ENCODE assay signal across 19 mouse cellular contexts in genomic region chr4:131798968-131799367, GRCm38 (mm10). TPM values are rescaled to one million over a fixed set of nuclear protein-coding genes. Genes with fewer than 3 reads are reported as not detected.
A peak's percentile ranks its signal among the peaks of the same experiment; 100 is the strongest.
DNase-seq lines count a peak whose midpoint lies in the region; ATAC-seq lines count a peak whose summit lies in the region.
"Had no signal": no experiment of that assay in that cellular context is flagged by ENCODE, and none has a peak within 500 bp of the region (broad histone marks: within the 10 kb centered on the region; RNA-seq: fewer than 3 reads in every experiment).

No protein-coding gene starts in this region.

- 0 out of 2 replicates have a peak, but pooled peaks have one; percentile 7 for ATAC-seq in kidney, embryonic 15.5 days (replicated peaks; ENCODE audit: low FRiP score)
- ATAC-seq: intestine, postnatal 0 days had no signal

- H3K27ac ChIP-seq in kidney, embryonic 15.5 days, result no peak overlapping the region
- H3K27ac ChIP-seq in limb, embryonic 10.5 days, result peak overlapping the region; percentile 54; the same call in 1 of the 2 replicates
- H3K27ac ChIP-seq: heart, embryonic 10.5 days; hindbrain, embryonic 15.5 days; limb, embryonic 15.5 days had no signal

- H3K36me3 ChIP-seq in kidney, embryonic 15.5 days, result peaks cover 14% of the 10 kb centered on the region; the same call in 1 of the 2 replicates
- peaks cover 7% of the 10 kb centered on the region for H3K36me3 ChIP-seq in limb, embryonic 10.5 days
- H3K36me3 ChIP-seq: heart, embryonic 10.5 days; hindbrain, embryonic 15.5 days; limb, embryonic 15.5 days had no signal

- H3K9me3 ChIP-seq in kidney, embryonic 15.5 days (replicated peaks), result no peaks in the 10 kb centered on the region
- no peaks in the 10 kb centered on the region for H3K9me3 ChIP-seq in limb, embryonic 10.5 days (replicated peaks)
- H3K9me3 ChIP-seq: G1E; heart, embryonic 10.5 days; hindbrain, embryonic 15.5 days; limb, embryonic 15.5 days had no signal

- no peak overlapping the region for H3K9ac ChIP-seq in kidney, embryonic 15.5 days
- H3K9ac ChIP-seq: hindbrain, embryonic 15.5 days; limb, embryonic 15.5 days had no signal

- WGBS in kidney, embryonic 15.5 days, result 50% methylated on average over 4 of the region's 4 CpGs
- WGBS in limb, embryonic 10.5 days, result 16% methylated on average over 4 of the region's 4 CpGs

- no peak overlapping the region for H3K4me3 ChIP-seq in kidney, embryonic 15.5 days (replicated peaks)
- H3K4me3 ChIP-seq in limb, embryonic 10.5 days, result no peak overlapping the region
- H3K4me3 ChIP-seq: heart, embryonic 10.5 days; hindbrain, embryonic 15.5 days; limb, embryonic 15.5 days had no signal

- DNase-seq in kidney, adult 9 months, result no peak
- peak; percentile 61 for DNase-seq in R1 (ENCODE audit: low read depth, low spot score)
- DNase-seq in limb, embryonic 10.5 days (ENCODE audit: low spot score), result no peak
- DNase-seq in yolk sac, embryonic 10.5 days (ENCODE audit: low spot score), result peak; percentile 7
- no peak for DNase-seq in cerebellum, postnatal 10 days
- DNase-seq in cerebellum, adult 9-10 months, result no peak
- DNase-seq: B cell, adult 2 months; cerebellum, postnatal 14 days; gastrocnemius, postnatal 25 days; heart, postnatal 14 days; layer of hippocampus, adult 9-11 months; lung, postnatal 10 days; thymus, postnatal 14 days had no signal

- H3K27me3 ChIP-seq in kidney, embryonic 15.5 days, result no peaks in the 10 kb centered on the region
- H3K27me3 ChIP-seq in limb, embryonic 10.5 days (ENCODE audit: low read depth, poor library complexity, severe bottlenecking), result no peaks in the 10 kb centered on the region
- H3K27me3 ChIP-seq: hindbrain, embryonic 15.5 days; limb, embryonic 15.5 days had no signal

- H3K4me1 ChIP-seq in kidney, embryonic 15.5 days, result peaks cover 18% of the 10 kb centered on the region
- peaks cover 57% of the 10 kb centered on the region for H3K4me1 ChIP-seq in limb, embryonic 10.5 days

- no peak overlapping the region for H3K4me2 ChIP-seq in kidney, embryonic 15.5 days
- H3K4me2 ChIP-seq: hindbrain, embryonic 15.5 days; limb, embryonic 15.5 days had no signal

RNA-seq across cellular contexts. Expression of gene Ptpru, which starts 39.1 kb away (rescaled TPM):
- polyA plus RNA-seq in kidney, embryonic 15.5 days (2015; fragmentation: Nextera tagmentation; extraction: Ambion mirVana), result 30.3 TPM in 2 replicates
- 10.7 and 16.0 TPM in 2 replicates for polyA plus RNA-seq in limb, embryonic 10.5 days (2016; fragmentation: Nextera tagmentation; extraction: Ambion mirVana)

RNA-seq across cellular contexts. Expression of gene Mecr, which starts 44.3 kb away (rescaled TPM):
- polyA plus RNA-seq in kidney, embryonic 15.5 days (2015; fragmentation: Nextera tagmentation; extraction: Ambion mirVana), result 45.8 and 47.4 TPM in 2 replicates
- polyA plus RNA-seq in limb, embryonic 10.5 days (2016; fragmentation: Nextera tagmentation; extraction: Ambion mirVana), result 52.6 and 58.1 TPM in 2 replicates

Comparison
In these comparisons a context has a peak if more than half of its experiments do, and no peak if none do; other contexts are left out.
1. DNase-seq: peak in R1 (single experiment) and yolk sac, embryonic 10.5 days (single experiment); none in kidney, adult 9 months (single experiment), limb, embryonic 10.5 days (single experiment), cerebellum, postnatal 10 days (0 of 2) and cerebellum, adult 9-10 months (single experiment).